Mouse (Mus musculus): Measurements from ENCODE around the gene 4931406P16Rik.

Gene 4931406P16Rik

GRCm38 (mm10) chr7:34246870-34247499 is 66.4 kb downstream of the 4931406P16Rik start:
- DNase-seq (ENCODE audit: low spot score) = no peak

DNA sequence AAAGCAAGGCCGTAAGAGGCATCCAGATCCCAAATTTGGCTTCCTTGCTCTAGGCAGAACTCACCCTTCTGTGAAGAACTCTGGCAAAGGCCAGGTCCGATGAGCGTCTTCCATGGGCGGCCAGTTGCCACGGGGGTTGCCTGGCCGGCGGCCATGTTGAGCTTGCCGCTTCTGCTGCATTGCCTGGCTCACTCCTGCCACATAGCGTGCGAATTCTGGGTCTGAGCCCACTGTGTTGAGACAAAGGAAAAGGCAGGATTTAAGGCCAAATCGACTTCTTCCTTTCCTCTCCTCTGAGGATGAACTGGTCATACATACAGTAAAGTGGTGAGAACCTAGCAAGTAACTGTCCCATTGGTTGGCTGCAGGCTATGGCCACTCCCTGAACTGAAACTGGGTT is 71.2 kb downstream of the 4931406P16Rik start:
- no peak for DNase-seq (ENCODE audit: low spot score)

- DNase-seq (ENCODE audit: low spot score) = no peak
These were observed 75.3 kb downstream of the 4931406P16Rik start for GRCm38 (mm10) chr7:34238086-34238485.

DNA sequence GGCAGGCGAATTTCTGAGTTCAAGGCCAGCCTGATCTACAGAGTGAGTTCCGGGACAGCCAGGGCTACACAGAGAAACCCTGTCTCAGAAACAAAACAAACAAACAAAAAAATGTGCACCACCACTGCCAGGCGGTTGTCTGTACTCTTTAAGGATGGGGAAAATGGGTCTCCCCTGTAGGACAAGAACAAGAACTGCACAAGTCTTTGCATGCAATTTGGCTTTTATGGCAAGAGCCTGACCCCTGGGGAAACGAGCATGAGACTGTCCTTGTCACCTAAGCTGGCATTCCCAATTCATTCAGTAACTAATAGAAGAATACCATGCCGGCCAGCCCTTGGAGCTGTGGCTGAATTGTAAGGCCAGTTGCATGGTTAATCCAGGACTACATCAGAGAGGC is 77.7 kb downstream of the 4931406P16Rik start:
- DNase-seq (ENCODE audit: low spot score) = no peak

DNA sequence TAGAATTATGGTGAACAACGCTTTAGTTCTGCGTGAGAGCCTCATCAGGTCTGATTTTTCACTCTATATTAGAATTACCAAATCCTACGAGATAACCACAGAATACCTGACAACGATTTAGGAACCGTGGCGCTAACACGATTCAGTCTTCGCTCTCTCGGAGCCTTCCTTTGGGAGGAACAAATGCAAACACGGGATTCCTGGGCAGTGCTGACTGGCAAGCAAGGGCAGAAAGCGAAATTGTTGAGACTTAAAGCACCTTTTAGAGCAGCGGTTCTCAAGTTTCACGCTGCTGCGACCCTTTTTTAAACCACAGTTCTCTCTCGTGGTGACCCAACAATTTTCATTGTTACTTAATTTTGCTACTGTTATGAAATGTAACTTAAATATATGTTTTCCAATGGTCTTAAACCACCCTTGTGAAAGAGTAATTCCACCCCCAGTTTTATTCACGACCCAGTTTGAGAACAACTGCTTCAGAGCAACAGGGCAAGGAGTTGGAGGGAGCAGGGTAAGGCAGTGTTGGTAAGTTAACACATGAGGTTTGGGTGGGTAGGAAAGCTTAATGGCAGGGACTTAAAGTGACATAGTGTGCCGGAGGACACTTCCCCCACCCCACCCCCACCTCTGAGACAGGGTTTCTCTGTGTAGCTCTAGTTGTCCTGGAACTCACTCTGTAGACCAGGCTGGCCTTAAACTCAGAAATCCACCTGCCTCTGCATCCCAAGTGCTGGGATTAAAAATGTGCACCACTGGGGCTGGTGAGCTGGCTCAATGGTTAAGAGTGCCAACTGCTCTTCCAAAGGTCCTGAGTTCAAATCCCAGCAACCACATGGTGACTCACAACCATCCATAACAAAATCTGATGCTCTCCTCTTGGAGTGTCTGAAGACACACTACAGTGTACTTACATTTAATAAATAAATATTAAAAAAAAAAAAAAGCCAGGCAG is 78.5 kb downstream of the 4931406P16Rik start:
- DNase-seq (ENCODE audit: low spot score) = no peak

DNA sequence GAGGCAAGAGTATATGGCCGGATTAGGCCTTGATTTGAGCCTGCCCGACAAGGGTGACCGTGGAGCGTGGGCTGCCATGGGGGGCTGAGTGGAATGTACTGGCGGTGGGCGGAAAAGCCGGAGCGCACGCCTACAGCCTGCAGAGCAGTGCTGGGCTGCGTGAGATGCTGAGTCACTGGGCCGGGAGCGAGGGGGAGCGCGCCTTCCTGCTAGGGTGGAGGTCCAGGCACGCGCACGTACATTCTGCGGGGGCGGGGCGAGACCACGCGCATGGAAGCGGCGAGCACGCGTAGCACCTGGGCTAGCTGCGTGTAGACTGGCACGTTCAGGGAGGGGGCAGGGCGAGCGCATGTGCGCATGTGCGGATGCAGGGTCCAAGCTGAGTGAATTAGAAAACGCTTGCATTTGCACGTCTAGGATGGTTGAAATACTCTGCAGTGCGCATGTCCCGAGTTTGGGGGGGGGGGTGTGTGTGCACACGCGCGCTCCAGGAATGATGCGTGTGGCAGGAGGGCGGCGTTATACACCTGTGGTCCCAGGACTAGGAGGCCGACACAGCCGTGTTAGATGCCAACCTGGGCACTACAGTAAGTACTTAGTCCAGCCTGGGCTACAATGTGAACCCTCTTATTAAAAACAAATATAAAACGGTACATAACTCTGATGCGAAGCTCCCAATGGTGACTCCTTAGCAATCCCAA is 79.3 kb downstream of the 4931406P16Rik start:
- DNase-seq (ENCODE audit: low spot score) = peak; percentile 99

DNA sequence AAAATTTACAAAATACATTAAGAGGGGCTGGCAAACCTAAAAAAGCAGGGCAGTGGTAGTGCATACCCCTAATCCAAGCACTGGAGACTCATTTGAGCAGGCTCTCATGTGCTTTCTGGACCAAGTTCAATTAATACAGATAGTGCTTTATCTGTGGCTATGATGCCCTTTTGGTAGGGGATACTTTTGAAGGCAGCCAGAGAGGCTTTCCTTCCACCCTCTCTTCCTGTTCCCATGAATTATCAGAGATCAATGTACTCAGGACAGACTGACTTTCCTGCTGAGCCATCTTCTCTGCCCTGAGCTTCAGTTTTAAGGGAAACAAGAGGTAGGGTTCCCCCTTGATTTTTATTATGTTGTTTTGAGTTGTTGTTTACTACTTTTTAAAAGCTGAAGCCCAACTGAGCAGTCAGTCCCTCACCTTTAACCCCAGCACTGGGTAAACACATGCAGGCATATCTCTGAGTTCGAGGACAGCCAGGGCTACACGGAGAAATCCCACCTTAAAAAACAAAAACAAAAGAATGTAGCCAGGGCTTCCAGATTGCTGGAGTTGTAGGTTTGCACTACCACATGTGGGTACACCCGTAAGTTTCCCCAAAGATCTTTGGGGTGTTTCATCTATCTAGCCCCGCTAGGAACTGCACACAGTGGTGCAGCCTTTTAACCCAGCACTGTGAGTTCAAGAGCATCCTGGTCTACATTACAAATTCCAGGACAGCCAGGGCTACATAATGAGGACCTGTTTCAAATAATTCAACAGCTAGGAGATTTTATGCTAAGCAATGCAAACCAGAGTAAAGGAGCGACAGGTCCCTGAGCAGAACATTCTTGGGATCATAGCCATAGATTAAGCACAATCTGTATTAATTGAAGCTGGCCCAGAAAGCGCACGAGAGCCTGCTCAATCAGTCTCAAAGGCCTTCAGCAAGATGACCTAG is 80.3 kb downstream of the 4931406P16Rik start:
- no peak for DNase-seq (ENCODE audit: low spot score)

- DNase-seq (ENCODE audit: low spot score) = peak; percentile 78
These were observed 83.2 kb downstream of the 4931406P16Rik start, which contains the start of gene Gpi1 for GRCm38 (mm10) chr7:34230116-34230515. Gpi1 (minus strand) TSS chr7:34230336.

- DNase-seq (ENCODE audit: low spot score) = peak; percentile 45
These were observed 83.7 kb downstream of the 4931406P16Rik start for GRCm38 (mm10) chr7:34229691-34230111.

- DNase-seq (ENCODE audit: low spot score) = no peak
These were observed 84.2 kb downstream of the 4931406P16Rik start for GRCm38 (mm10) chr7:34229153-34229552.

- no peak for DNase-seq (ENCODE audit: low spot score)
These were observed 84.7 kb downstream of the 4931406P16Rik start for GRCm38 (mm10) chr7:34228641-34229040.

- DNase-seq (ENCODE audit: low spot score) = no peak
These were observed 86.5 kb downstream of the 4931406P16Rik start for GRCm38 (mm10) chr7:34226846-34227245.

- DNase-seq (ENCODE audit: low spot score) = no peak
These were observed 87.3 kb downstream of the 4931406P16Rik start for GRCm38 (mm10) chr7:34226086-34226485.

- DNase-seq (ENCODE audit: low spot score) = no peak
These were observed 89.0 kb downstream of the 4931406P16Rik start for GRCm38 (mm10) chr7:34224308-34224707.

GRCm38 (mm10) chr7:34222340-34222739 is 91.0 kb downstream of the 4931406P16Rik start:
- no peak for DNase-seq (ENCODE audit: low spot score)

DNA sequence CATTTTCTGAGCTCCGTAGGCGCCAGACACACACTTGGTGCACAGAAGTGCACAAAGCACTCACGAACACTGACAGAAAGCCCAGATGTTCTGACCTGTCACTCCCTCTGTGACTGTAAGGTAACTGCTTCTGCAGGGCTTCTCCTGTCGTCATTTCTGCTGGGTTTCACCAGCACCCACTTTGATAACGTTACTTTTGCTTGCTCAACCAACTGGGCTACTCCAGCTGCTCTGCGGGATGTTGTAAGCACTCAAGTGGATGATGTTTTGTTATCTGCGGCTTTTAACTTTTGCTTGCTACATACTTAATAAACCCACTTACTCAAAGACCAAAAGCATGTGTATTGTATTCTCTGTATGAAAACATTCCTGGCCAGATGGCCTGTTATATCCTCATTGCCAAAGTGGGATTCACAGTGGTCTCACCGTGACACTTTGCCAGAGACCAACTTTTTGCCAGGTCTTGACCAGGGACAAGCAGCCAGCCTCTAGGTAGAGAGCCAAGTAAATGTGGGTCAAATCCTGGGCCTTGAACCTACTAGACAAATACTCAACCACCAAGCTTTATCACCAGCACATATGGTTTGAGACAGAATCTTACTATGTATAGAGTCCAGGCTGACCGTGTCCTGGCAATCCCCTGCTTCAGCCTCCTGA is 91.6 kb downstream of the 4931406P16Rik start:
- no peak for DNase-seq (ENCODE audit: low spot score)

DNA sequence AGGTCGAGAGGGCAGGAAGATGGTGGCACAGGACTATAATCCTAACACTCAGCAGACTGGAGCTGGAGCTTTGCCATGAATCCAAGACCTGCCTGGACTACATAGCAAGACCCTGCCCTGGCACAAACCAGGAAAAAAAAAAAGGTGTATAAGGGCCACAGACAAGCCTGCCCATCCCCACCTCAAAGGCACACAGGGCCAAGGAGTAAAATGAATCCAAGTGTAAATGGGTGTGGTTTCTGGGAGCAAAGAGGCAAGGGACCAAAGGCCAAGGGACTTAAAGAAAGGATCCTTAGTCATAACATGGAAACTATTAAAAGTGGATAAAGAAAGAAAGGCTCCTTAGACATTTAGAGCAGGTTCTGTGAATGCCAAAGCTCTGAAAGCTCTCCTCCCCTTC is 94.9 kb downstream of the 4931406P16Rik start:
- DNase-seq (ENCODE audit: low spot score) = no peak

- no peak for DNase-seq (ENCODE audit: low spot score)
These were observed 96.9 kb downstream of the 4931406P16Rik start for GRCm38 (mm10) chr7:34216474-34216873.

GRCm38 (mm10) chr7:34215481-34215880 is 97.9 kb downstream of the 4931406P16Rik start:
- DNase-seq (ENCODE audit: low spot score) = no peak

GRCm38 (mm10) chr7:34214644-34215043 is 98.7 kb downstream of the 4931406P16Rik start:
- DNase-seq (ENCODE audit: low spot score) = no peak

- no peak for DNase-seq (ENCODE audit: low spot score)
These were observed 100.1 kb downstream of the 4931406P16Rik start for GRCm38 (mm10) chr7:34213281-34213680.
